Mouse (Mus musculus) liver, embryonic 11.5 days (tissue): ENCODE results near the gene Pla1a. TPM values are rescaled to one million over a fixed set of nuclear protein-coding genes. Genes with fewer than 3 reads are reported as not detected.
A peak's percentile ranks its signal among the peaks of the same experiment; 100 is the strongest.

Experiments
- ATAC-seq: fragments of 200-750 bp; cut with Nextera tagmentation; replicated peaks from 2 replicates; pipeline ENCODE4 v1.8.0; 2017; ENCODE audit warnings: moderate number of reproducible peaks, mild to moderate bottlenecking, moderate TSS enrichment, moderate library complexity; ENCODE audit not compliant: low FRiP score
- DNase-seq: peaks from one replicate; pipeline ENCODE4 v3.0.0-alpha.2; 2017; ENCODE audit warnings: low spot score
- H3K27ac ChIP-seq: fragments of 300-500 bp; sonication (generic); 2 replicates; pipeline ENCODE4 v1.5.1; 2014; ENCODE audit warnings: mild to moderate bottlenecking, low read depth, low read length, control low read depth
- H3K27me3 ChIP-seq: fragments of 300-500 bp; sonication (generic); replicated peaks from 2 replicates; pipeline ENCODE4 v1.6.1; 2014; ENCODE audit warnings: low read length, mixed read lengths; ENCODE audit not compliant: control insufficient read depth, insufficient read depth
- H3K36me3 ChIP-seq: fragments of 300-500 bp; sonication (generic); 2 replicates; pipeline ENCODE4 v1.6.1; 2014; ENCODE audit warnings: mild to moderate bottlenecking, low read length, moderate library complexity, mixed read lengths; ENCODE audit not compliant: control insufficient read depth, insufficient read depth
- H3K4me1 ChIP-seq: fragments of 300-500 bp; sonication (generic); replicated peaks from 2 replicates; pipeline ENCODE4 v1.6.1; 2014; ENCODE audit warnings: low read length, mixed read lengths; ENCODE audit not compliant: control insufficient read depth, insufficient read depth
- H3K4me2 ChIP-seq: fragments of 300-500 bp; sonication (generic); 2 replicates; pipeline ENCODE4 v1.6.1; 2014; ENCODE audit warnings: mild to moderate bottlenecking, control low read depth, moderate library complexity
- H3K4me3 ChIP-seq: fragments of 300-500 bp; sonication (generic); 2 replicates; pipeline ENCODE4 v1.5.1; 2014; ENCODE audit warnings: low read depth, low read length, control low read depth
- H3K9ac ChIP-seq: fragments of 300-500 bp; sonication (generic); 2 replicates; pipeline ENCODE4 v1.6.1; 2014; ENCODE audit warnings: low read depth, low read length, control low read depth
- H3K9me3 ChIP-seq: fragments of 300-500 bp; sonication (generic); 2 replicates; pipeline ENCODE4 v1.6.1; 2016; ENCODE audit warnings: low read length, inconsistent platforms, mixed read lengths; ENCODE audit not compliant: control insufficient read depth
- WGBS: fragments of 180-500 bp; shearing (Covaris S2); extraction: QIAGEN DNeasy Blood & Tissue Kit; methylation state at CpG from one replicate; pipeline ENCODE4 v1.1.7; 2014; 5-methylcytosine and 5-hydroxymethylcytosine counted together
- polyA plus RNA-seq: library from polyadenylated mRNA; unstranded; fragments of >200 nt; fragmentation: Nextera tagmentation; extraction: Ambion mirVana; gene quantifications from 2 replicates; pipeline ENCODE4 v1.2.1, GENCODE M21; 2014

The Pla1a gene
- polyA plus RNA-seq, 1 experiment from 2014 or later: 1.4 TPM

DNA sequence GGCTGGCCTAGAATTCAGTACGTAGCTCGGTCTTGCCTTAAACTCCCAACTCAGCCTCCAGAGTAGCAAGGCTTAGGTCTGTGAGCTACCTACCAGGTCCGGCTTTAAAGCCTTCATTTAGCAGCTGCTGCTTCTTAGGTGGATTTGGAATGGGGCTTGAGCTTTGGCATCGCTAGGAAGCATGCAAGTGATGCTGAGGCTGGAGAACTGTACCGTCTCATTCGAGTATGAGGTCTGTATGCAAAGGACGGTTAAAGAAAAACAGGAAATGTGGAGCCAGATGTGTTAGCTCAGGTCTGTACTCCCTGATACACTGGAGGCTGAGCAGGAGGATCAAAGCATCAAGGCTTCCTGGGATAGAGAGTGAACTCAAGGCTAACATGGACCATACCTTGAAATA is 29.2 kb upstream of the Pla1a start:
- ATAC-seq (no peak), DNase-seq (no peak)
- Histone ChIP-seq H3K36me3 (no peaks in the 10 kb centered on the region), H3K4me2 (no peak overlapping the region), H3K9ac (no peak overlapping the region), H3K9me3 (no peaks in the 10 kb centered on the region), H3K27me3 (no peaks in the 10 kb centered on the region), H3K4me3 (no peak overlapping the region), H3K27ac (no peak overlapping the region), H3K4me1 (peaks cover 5% of the 10 kb centered on the region; the same call in 1 of the 2 replicates)
- 72% methylated on average over 7 of the region's 7 CpGs for WGBS

DNA sequence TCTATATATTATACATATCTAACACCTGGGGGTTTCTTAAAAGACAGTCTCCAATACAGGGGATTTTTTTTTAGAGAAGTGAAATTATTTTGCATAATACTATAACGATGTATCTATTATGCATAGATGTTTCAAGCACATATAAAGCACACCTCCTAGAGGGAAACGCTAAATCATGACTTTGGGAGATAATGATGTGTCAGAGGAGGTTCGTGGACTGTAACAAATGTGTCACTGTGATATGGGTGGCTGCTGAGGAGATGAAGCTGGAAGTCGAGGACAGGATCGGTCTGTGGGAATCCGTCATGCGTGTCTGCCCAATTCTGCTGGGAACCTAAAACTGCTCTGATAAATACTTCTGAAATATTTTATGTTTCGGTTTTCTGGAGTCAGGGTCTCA is 28.8 kb upstream of the Pla1a start:
- H3K36me3 ChIP-seq: no peaks in the 10 kb centered on the region
- H3K9ac ChIP-seq: no peak overlapping the region
- no peaks in the 10 kb centered on the region for H3K9me3 ChIP-seq
- H3K4me1 ChIP-seq: peaks cover under 1% of the 10 kb centered on the region; the same call in 1 of the 2 replicates
- 73% methylated on average over 8 of the region's 8 CpGs for WGBS
- ATAC-seq: no peak
- DNase-seq: no peak
- H3K4me2 ChIP-seq: no peak overlapping the region
- no peak overlapping the region for H3K4me3 ChIP-seq
- no peaks in the 10 kb centered on the region for H3K27me3 ChIP-seq
- H3K27ac ChIP-seq: no peak overlapping the region

DNA sequence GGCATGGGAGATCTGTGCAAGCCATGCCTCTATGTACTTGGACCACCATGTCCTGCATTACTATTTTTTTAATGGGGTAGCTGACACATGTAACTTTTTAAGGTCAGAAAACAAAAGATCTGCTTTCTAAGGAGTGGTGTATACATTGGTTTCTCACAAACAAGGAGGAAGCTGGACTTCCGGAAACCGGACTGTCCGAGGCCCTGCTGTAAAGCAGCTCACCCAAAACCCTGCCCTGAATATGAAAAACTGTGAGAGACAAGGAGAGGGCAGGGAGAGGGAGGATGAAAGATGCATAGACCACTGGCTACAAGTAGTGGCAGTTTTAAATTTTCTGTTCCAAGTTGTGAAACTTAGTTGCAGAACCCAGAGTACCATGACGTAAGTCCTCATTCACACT is 27.0 kb upstream of the Pla1a start:
- Histone ChIP-seq H3K4me2 (no peak overlapping the region), H3K27ac (no peak overlapping the region), H3K36me3 (no peaks in the 10 kb centered on the region), H3K4me1 (no peaks in the 10 kb centered on the region), H3K4me3 (no peak overlapping the region), H3K9me3 (no peaks in the 10 kb centered on the region), H3K9ac (no peak overlapping the region), H3K27me3 (no peaks in the 10 kb centered on the region)
- WGBS: 85% methylated on average over 4 of the region's 4 CpGs
- no peak for DNase-seq
- no peak for ATAC-seq

DNA sequence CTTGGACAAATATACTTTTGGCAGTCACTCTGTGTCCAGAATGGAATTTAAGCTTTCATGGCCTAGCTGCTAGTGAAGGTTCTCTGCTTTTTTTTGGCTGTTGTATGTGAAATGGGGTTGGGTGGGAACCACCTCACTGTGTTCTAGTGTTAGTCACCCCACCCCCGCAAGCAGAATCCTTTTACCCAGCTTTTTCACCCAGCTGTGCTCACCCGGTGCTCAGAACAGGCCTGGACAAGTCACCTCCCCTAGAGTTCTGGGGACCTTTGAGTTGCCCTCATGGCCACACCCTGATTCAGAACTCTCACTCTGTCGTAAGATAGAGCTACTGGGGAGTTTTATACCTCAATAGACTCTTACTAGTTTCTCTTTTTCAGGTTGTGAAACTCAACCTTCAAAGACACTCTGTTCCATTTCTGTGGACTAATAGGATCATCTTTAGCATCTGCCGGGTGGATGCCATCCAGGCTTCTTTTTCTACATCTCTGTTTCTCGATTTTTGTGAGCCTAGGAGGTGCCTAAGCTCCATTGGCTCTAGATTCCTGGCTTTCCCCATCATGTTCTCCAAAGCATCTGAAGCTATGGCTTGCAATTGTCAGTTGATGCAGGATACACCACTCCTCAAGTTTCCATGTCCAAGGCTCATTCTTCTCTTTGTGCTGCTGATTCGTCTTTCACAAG is 25.8 kb upstream of the Pla1a start:
- WGBS: 60% methylated on average over 6 of the region's 6 CpGs
- no peak overlapping the region for H3K27ac ChIP-seq
- no peaks in the 10 kb centered on the region for H3K9me3 ChIP-seq
- H3K4me2 ChIP-seq: no peak overlapping the region
- ATAC-seq (no peak), DNase-seq (no peak)
- H3K36me3 ChIP-seq: no peaks in the 10 kb centered on the region
- no peak overlapping the region for H3K9ac ChIP-seq
- H3K27me3 ChIP-seq: no peaks in the 10 kb centered on the region
- H3K4me1 ChIP-seq: peaks cover 2% of the 10 kb centered on the region; the same call in 1 of the 2 replicates
- H3K4me3 ChIP-seq: no peak overlapping the region

DNA sequence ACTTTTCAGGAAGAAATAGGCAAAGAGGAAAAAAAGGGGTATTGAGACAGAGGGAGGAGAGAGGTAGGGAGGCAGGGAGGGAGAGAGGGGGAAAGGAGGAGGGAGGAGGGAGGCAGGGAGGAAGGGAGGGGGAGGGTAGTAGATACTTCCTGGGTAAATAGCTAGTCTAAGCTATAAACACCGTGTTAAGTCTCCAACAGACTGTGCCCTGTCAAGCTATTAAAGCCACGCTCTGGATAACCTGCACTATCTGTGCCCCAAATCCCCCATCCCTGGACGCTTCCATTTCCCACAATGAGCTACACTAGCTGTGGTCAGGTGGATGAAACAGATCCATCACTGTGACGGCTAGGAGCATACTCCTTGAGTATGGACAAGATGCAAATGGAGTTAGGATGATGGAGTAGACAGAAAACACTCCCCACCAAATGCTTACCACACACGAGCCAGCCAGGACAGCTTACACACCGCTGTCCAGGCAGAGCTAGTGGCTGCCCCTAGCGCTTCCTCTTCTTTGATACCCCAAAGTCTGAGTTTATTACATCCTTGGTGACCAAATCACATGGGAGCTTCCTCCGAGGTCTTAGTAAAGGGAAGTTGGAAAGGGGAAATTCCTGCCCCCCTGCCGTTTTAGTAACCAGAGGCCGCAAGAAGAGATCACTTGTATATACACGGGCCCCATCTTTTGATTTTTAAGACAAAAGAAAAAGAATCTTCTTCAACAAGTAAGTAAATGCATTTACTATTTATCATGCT is 24.0 kb upstream of the Pla1a start:
- DNase-seq (no peak), ATAC-seq (no peak)
- Histone ChIP-seq H3K36me3 (no peaks in the 10 kb centered on the region), H3K4me1 (peaks cover 5% of the 10 kb centered on the region; the same call in 1 of the 2 replicates), H3K27ac (no peak overlapping the region), H3K9ac (0 out of 2 replicates have a peak overlapping the region, but pooled peaks have one; percentile 16), H3K27me3 (no peaks in the 10 kb centered on the region), H3K9me3 (no peaks in the 10 kb centered on the region), H3K4me3 (no peak overlapping the region), H3K4me2 (no peak overlapping the region)
- 41% methylated on average over 11 of the region's 11 CpGs for WGBS

DNA sequence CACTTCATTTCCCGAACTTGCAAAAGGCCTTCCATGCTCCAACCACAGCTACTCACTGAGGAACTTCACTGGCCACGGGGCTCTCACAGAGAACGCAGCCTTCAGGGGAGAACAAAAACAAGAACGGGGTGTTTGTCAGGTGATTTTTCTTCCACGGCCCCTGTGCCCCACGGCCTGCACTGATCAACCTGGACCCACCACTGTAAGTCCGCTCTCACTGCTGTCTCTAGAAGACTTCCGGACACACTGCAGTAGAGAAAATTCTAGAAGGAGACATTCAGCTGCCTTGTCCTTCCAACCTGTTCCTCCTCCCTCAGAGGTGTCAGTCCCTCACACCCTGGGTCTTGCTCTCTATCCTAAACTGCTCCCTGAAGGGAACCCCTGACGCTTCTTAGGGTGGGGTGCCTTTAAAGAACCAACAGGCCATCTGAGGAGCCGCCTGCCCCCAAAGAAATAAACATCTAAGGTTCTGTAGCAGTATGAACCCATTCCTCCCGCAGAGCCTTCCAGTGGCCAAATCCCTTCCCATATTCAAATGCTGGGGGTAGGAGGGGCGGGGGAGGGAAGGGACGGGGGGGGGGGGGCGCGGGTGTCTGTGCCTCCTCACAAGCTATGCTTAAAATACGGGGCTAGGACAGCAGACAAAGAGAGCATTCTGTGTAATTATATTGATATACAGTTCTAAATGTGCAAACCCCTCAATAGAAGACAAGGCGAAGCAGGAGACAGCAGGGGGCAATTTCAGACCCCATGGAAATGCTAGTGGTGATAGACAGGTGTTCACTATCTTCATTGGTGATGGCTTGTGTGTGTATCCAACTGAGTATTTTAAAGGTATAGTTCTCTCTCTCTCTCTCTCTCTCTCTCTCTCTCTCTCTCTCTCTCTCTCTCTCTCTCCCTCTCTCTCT is 22.8 kb upstream of the Pla1a start, which contains the start of gene Cd80:
Gene Cd80, plus strand, starts transcription at position 51 of the 908 bp plus-strand sequence.
- no peak for ATAC-seq
- no peak for DNase-seq
- H3K4me2 ChIP-seq: no peak within 1 kb of the TSS
- no peaks in the 10 kb centered on the region for H3K9me3 ChIP-seq
- no peaks in the 10 kb centered on the region for H3K36me3 ChIP-seq
- H3K4me3 ChIP-seq: no peak within 1 kb of the TSS
- H3K4me1 ChIP-seq: peaks cover 11% of the 10 kb centered on the region
- no peak within 1 kb of the TSS for H3K27ac ChIP-seq
- 72% methylated on average over 17 of the region's 17 CpGs for WGBS
- H3K27me3 ChIP-seq: no peaks in the 10 kb centered on the region
- H3K9ac ChIP-seq: no peak within 1 kb of the TSS

DNA sequence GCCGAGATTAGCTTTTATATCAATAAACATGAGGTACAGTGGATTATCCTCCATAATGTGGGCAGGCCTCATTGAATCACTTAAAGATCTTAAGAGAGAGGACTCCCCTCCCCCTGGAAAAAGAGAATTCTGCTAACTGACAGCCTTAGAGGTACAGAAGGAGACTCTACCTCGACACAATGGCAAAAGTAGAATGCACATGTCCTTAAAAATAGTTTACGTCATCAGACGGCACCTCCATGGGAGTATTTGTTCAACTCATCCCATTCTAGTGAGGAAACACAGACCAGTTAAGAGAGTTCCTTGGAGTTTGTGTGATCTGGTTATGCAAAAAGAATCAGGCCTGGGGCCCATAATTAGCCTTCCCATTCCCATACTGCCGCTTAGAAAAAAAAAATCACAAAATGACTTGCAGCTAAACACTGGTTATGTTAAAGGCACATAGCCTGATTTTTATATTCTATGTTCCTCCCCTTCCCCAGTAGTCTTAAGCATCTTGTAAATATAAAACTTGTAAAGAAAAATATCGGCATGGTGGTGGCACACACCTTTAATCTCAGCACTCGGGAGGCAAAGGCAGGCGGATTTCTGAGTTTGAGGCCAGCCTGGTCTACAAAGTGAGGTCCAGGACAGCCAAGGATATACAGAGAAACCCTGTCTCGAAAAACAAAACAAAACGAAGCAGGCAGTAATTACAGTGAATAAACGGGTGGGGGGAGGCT is 21.7 kb upstream of the Pla1a start:
- Histone ChIP-seq H3K9me3 (no peaks in the 10 kb centered on the region), H3K36me3 (peaks cover 6% of the 10 kb centered on the region; the same call in 1 of the 2 replicates), H3K4me1 (peaks cover 11% of the 10 kb centered on the region), H3K4me3 (no peak overlapping the region), H3K27me3 (no peaks in the 10 kb centered on the region), H3K4me2 (no peak overlapping the region), H3K9ac (no peak overlapping the region), H3K27ac (no peak overlapping the region)
- ATAC-seq (no peak), DNase-seq (no peak)
- WGBS: 74% methylated on average over 11 of the region's 11 CpGs

DNA sequence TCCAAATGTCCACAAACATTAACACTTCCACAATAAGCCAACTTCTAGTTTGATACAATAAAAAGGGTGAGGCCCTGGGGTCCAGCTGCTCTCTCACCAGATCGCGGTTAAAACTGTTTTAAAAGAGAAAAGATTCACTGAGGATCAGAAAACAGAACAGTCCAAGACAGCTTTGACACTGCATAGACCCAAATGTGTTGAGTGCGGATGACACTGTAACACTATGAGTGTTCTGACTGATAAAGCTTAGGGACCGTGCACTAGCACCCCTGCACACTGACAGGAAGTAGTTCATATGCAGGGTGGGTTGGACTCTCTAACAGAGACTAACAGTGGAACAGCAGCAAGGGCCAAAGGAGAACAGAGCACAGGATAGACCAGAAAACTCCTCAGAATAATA is 21.0 kb upstream of the Pla1a start:
- Histone ChIP-seq H3K9ac (no peak overlapping the region), H3K27me3 (no peaks in the 10 kb centered on the region), H3K4me3 (no peak overlapping the region), H3K9me3 (no peaks in the 10 kb centered on the region), H3K4me1 (peaks cover 11% of the 10 kb centered on the region), H3K4me2 (0 out of 2 replicates have a peak overlapping the region, but pooled peaks have one; percentile 5), H3K27ac (peak overlapping the region; percentile 23; the same call in 1 of the 2 replicates), H3K36me3 (peaks cover 7% of the 10 kb centered on the region; the same call in 1 of the 2 replicates)
- DNase-seq (no peak), ATAC-seq (peak; percentile 72)
- 55% methylated on average over 4 of the region's 4 CpGs for WGBS
